Mouse (Mus musculus): ENCODE results near the gene Dusp13.

The Dusp13 gene

DNA sequence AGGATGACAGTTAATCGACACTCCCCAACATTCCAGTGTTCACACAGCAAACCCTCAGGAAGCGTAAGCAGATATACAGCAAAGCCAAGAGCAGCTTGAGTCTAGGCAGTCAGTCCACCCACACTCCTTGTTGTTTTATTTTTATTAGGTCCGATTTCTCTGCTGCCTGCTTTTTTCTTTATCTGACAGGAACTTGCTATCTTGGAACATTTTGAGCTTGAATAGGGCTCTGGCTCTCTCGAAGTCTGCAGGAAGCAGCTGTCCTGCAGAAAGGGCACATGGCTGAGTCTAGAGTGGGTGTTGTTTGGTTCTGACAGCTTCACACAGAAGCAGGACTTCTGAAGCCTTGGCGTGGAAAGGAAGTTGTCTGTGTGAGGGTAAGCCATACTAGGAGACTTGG is 47.7 kb downstream of the Dusp13 start:
- peak in 1 of 2 experiments; percentile 23 for DNase-seq (ENCODE audit: low spot score in 2 of 2)

GRCm38 (mm10) chr14:21702691-21703090 is 48.3 kb downstream of the Dusp13 start:
- no peak for DNase-seq (ENCODE audit: low spot score in 2 of 2)

DNA sequence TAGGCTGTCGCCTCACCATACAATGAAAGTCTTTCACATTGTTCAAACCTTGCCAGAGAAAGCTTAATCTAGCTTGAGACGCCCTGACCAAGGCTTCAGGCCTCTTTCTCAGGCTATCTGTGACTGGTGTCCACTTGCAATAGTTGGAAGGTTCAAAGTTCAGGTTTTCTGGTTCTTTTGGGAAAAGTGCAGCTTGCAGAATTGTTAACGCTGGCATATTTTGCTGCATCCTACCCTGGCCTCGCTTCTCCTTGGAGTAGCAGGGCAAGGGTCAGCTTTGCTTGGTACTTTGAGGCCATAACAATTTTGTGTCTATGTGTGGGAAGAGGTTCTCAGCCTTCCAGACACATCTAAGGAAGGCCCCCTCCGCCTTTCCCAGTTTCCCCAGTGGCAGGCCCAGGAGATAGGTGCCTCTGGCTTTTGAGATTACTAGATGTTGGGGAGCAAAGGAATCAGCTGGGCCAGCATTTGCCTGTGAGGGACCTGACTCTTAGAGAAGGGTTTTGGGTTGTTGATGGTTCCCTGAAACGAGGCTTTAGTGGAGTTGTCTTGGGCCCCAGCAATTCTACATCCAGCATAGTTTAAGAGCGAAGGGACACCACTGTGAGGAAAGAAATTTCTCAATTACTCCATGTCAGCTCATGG is 54.7 kb downstream of the Dusp13 start:
- no peak for DNase-seq (ENCODE audit: low spot score in 2 of 2)

- DNase-seq (ENCODE audit: low spot score in 2 of 2): no peak
Observed at GRCm38 (mm10) chr14:21695020-21695419, 56.0 kb downstream of the Dusp13 start.

DNA sequence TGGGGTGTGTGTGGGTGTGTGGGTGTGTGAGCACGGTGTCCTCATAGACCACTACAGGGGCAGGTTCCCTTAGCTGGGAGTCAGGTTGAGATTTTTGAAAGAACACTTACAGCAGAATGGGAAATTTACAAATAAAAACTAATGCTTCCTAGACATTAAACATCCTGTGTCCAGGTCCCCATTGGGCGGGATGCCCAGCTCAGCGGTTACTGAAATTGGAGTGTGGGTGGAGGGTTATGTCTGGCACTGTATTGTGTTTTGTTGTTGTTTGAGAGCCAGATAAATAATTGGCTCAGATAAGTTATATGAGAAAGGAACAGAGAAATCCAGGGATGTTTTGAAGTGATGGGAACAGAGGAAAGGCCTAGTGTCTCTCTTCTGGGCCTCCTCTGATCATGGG is 59.9 kb downstream of the Dusp13 start:
- DNase-seq (ENCODE audit: low spot score in 2 of 2): no peak

- DNase-seq (ENCODE audit: low spot score in 2 of 2): no peak
Observed at GRCm38 (mm10) chr14:21686376-21687279, 64.4 kb downstream of the Dusp13 start.

- no peak for DNase-seq (ENCODE audit: low spot score in 2 of 2)
Observed at GRCm38 (mm10) chr14:21685411-21686146, 65.4 kb downstream of the Dusp13 start.

GRCm38 (mm10) chr14:21683834-21684233 is 67.1 kb downstream of the Dusp13 start:
- DNase-seq (ENCODE audit: low spot score in 2 of 2): no peak
